Mouse (Mus musculus) urinary bladder, postnatal 10 days (tissue): ENCODE measurements around the gene Agap1.

Source experiments
- DNase-seq: peaks from one replicate; pipeline ENCODE4 v3.0.0; 2022; ENCODE audit warnings: low spot score

Agap1 gene

GRCm38 (mm10) chr1:89849861-89850230, 395.2 kb downstream of the Agap1 start:
- DNase-seq, result no peak

GRCm38 (mm10) chr1:89850681-89851414, 396.2 kb downstream of the Agap1 start:
- no peak for DNase-seq

- no peak for DNase-seq
These were observed 404.6 kb downstream of the Agap1 start for GRCm38 (mm10) chr1:89859182-89859581.

- DNase-seq, result no peak
These were observed 405.6 kb downstream of the Agap1 start for GRCm38 (mm10) chr1:89860017-89860730.

GRCm38 (mm10) chr1:89865787-89866186, 411.2 kb downstream of the Agap1 start:
- no peak for DNase-seq

- DNase-seq, result no peak
These were observed 413.2 kb downstream of the Agap1 start for GRCm38 (mm10) chr1:89867847-89868246.

GRCm38 (mm10) chr1:89870134-89870905, 415.7 kb downstream of the Agap1 start:
- DNase-seq, result no peak

- no peak for DNase-seq
These were observed 416.3 kb downstream of the Agap1 start for GRCm38 (mm10) chr1:89870906-89871211.

- no peak for DNase-seq
These were observed 421.9 kb downstream of the Agap1 start for GRCm38 (mm10) chr1:89876346-89877072.

- DNase-seq, result no peak
These were observed 423.9 kb downstream of the Agap1 start for GRCm38 (mm10) chr1:89878496-89878895.

- DNase-seq, result no peak
These were observed 425.6 kb downstream of the Agap1 start for GRCm38 (mm10) chr1:89880193-89880592.

- no peak for DNase-seq
These were observed 426.2 kb downstream of the Agap1 start for GRCm38 (mm10) chr1:89880834-89881233.

GRCm38 (mm10) chr1:89884335-89884734, 429.7 kb downstream of the Agap1 start:
- DNase-seq, result no peak

GRCm38 (mm10) chr1:89885696-89886095, 431.1 kb downstream of the Agap1 start:
- no peak for DNase-seq

GRCm38 (mm10) chr1:89891400-89891799, 436.8 kb downstream of the Agap1 start:
- DNase-seq, result no peak

- no peak for DNase-seq
These were observed 437.7 kb downstream of the Agap1 start for GRCm38 (mm10) chr1:89892281-89892680.

- no peak for DNase-seq
These were observed 441.2 kb downstream of the Agap1 start for GRCm38 (mm10) chr1:89895801-89896200.

- no peak for DNase-seq
These were observed 444.4 kb downstream of the Agap1 start for GRCm38 (mm10) chr1:89899036-89899435.

- no peak for DNase-seq
These were observed 445.3 kb downstream of the Agap1 start for GRCm38 (mm10) chr1:89899761-89900445.

GRCm38 (mm10) chr1:89901381-89901780, 446.8 kb downstream of the Agap1 start:
- no peak for DNase-seq

- no peak for DNase-seq
These were observed 447.6 kb downstream of the Agap1 start for GRCm38 (mm10) chr1:89902236-89902635.

- DNase-seq, result no peak
These were observed 448.0 kb downstream of the Agap1 start for GRCm38 (mm10) chr1:89902641-89903040.
